Mouse (Mus musculus): ENCODE measurements around the gene Thy1.

- TF ChIP-seq CTCF (IDR thresholded peaks at IDR 0.05; ENCODE audit: insufficient read depth, low read depth, low read length), result no peak
- peak; percentile 91 for TF ChIP-seq POLR2A (IDR thresholded peaks at IDR 0.05; ENCODE audit: insufficient read depth, low read depth, low read length)
Observed at GRCm38 (mm10) chr9:44084659-44085229, 41.6 kb downstream of the Thy1 start.

Data from olfactory bulb, adult 2 months (tissue).